Mouse (Mus musculus): ENCODE measurements at regions not wholly inside any gene's neighbourhood (a gene's known extent, or its start where the extent isn't known, plus 50 kb on each side); places are given as distances from the start of the nearest gene placed in this dataset.

GRCm38 (mm10) chr4:22998994-22999393, 510.8 kb upstream of the Pou3f2 start:
- no peak for TF ChIP-seq POLR2A (IDR thresholded peaks at IDR 0.05; ENCODE audit: low read depth, low read length)
- no peak for TF ChIP-seq CTCF (conservative IDR thresholded peaks at IDR 0.05; ENCODE audit: insufficient read depth, insufficient read length, low read depth, low read length)
